Mouse (Mus musculus): ENCODE measurements around the gene Mxra8. TPM values are rescaled to one million over a fixed set of nuclear protein-coding genes. Genes with fewer than 3 reads are reported as not detected.

Mxra8 gene
- polyA plus RNA-seq, 1 experiment from 2014 or later: 40.7 TPM

GRCm38 (mm10) chr4:155840076-155841002 is 859 bp downstream of the Mxra8 start:
- Histone ChIP-seq H3K9ac (peak overlapping the region; percentile 62), H3K36me3 (peaks cover 5% of the 10 kb centered on the region; the same call in 1 of the 2 replicates)

GRCm38 (mm10) chr4:155841003-155841454 is 1.5 kb downstream of the Mxra8 start:
- Histone ChIP-seq H3K4me1 (peaks cover 28% of the 10 kb centered on the region), H3K9me3 (replicated peaks) (no peaks in the 10 kb centered on the region), H3K4me3 (peak overlapping the region; percentile 36), H3K4me2 (replicated peaks) (peak overlapping the region; percentile 70), H3K27me3 (peaks cover 17% of the 10 kb centered on the region), H3K27ac (no peak overlapping the region), H3K9ac (peak overlapping the region; percentile 62), H3K36me3 (peaks cover 5% of the 10 kb centered on the region; the same call in 1 of the 2 replicates)
- WGBS: under 1% methylated on average over 32 of the region's 32 CpGs
- ATAC-seq (ENCODE audit: low FRiP score): peak; percentile 46

More at GRCm38 (mm10) chr4:155840076-155841002, 859 bp downstream of the Mxra8 start:
- Histone ChIP-seq H3K4me2 (replicated peaks) (peak overlapping the region; percentile 70), H3K27ac (no peak overlapping the region), H3K4me3 (peak overlapping the region; percentile 36), H3K27me3 (peaks cover 17% of the 10 kb centered on the region), H3K4me1 (peaks cover 28% of the 10 kb centered on the region), H3K9me3 (replicated peaks) (no peaks in the 10 kb centered on the region)
- whole genome bisulfite sequencing: 9% methylated on average over 8 of the region's 8 CpGs
- ATAC-seq (ENCODE audit: low FRiP score): 0 out of 2 replicates have a peak, but pooled peaks have one; percentile 19

GRCm38 (mm10) chr4:155841651-155842270 is 2.3 kb downstream of the Mxra8 start:
- Histone ChIP-seq H3K4me2 (replicated peaks) (peak overlapping the region; percentile 70), H3K9me3 (replicated peaks) (no peaks in the 10 kb centered on the region), H3K4me3 (0 out of 2 replicates have a peak overlapping the region, but pooled peaks have one; percentile 36), H3K9ac (no peak overlapping the region), H3K4me1 (peaks cover 33% of the 10 kb centered on the region), H3K36me3 (peaks cover 5% of the 10 kb centered on the region; the same call in 1 of the 2 replicates), H3K27ac (no peak overlapping the region), H3K27me3 (peaks cover 17% of the 10 kb centered on the region)
- WGBS: 38% methylated on average over 38 of the region's 38 CpGs
- peak; percentile 11; the same call in 1 of the 2 replicates for ATAC-seq (ENCODE audit: low FRiP score)

- Histone ChIP-seq H3K27ac (no peak overlapping the region), H3K4me3 (no peak overlapping the region), H3K9ac (no peak overlapping the region), H3K36me3 (peaks cover 5% of the 10 kb centered on the region; the same call in 1 of the 2 replicates), H3K4me1 (peaks cover 39% of the 10 kb centered on the region), H3K27me3 (peaks cover 17% of the 10 kb centered on the region), H3K9me3 (replicated peaks) (no peaks in the 10 kb centered on the region), H3K4me2 (replicated peaks) (no peak overlapping the region)
- ATAC-seq (ENCODE audit: low FRiP score): no peak
- WGBS: 91% methylated on average over 5 of the region's 5 CpGs
Measured at GRCm38 (mm10) chr4:155843231-155843630, 3.8 kb downstream of the Mxra8 start.

GRCm38 (mm10) chr4:155846871-155847578 is 7.5 kb downstream of the Mxra8 start, which contains the start of gene Dvl1:
Gene Dvl1 (plus strand): TSS chr4:155847402.
- peak; percentile 90 for ATAC-seq (ENCODE audit: low FRiP score)
- H3K9ac ChIP-seq: peak within 1 kb of the TSS; percentile 94
- WGBS: 2% methylated on average over 58 of the region's 65 CpGs
- H3K4me1 ChIP-seq: peaks cover 31% of the 10 kb centered on the region
- 0 out of 2 replicates have a peak, but pooled peaks cover under 1% of the 10 kb centered on the region for H3K27me3 ChIP-seq
- H3K4me2 ChIP-seq (replicated peaks): peak within 1 kb of the TSS; percentile 88
- H3K27ac ChIP-seq: peak within 1 kb of the TSS; percentile 79
- H3K9me3 ChIP-seq (replicated peaks): no peaks in the 10 kb centered on the region
- H3K36me3 ChIP-seq: peaks cover 5% of the 10 kb centered on the region; the same call in 1 of the 2 replicates
- H3K4me3 ChIP-seq: peak within 1 kb of the TSS; percentile 86

GRCm38 (mm10) chr4:155847591-155848352 is 8.3 kb downstream of the Mxra8 start:
- peak overlapping the region; percentile 94 for H3K9ac ChIP-seq
- H3K4me3 ChIP-seq: peak overlapping the region; percentile 86
- H3K27me3 ChIP-seq: no peaks in the 10 kb centered on the region
- 1% methylated on average over 64 of the region's 69 CpGs for WGBS
- 0 out of 2 replicates have a peak, but pooled peaks cover 2% of the 10 kb centered on the region for H3K36me3 ChIP-seq
- peaks cover 31% of the 10 kb centered on the region for H3K4me1 ChIP-seq
- peak overlapping the region; percentile 79; the same call in 1 of the 2 replicates for H3K27ac ChIP-seq
- H3K9me3 ChIP-seq (replicated peaks): no peaks in the 10 kb centered on the region
- H3K4me2 ChIP-seq (replicated peaks): peak overlapping the region; percentile 88
- ATAC-seq (ENCODE audit: low FRiP score): peak; percentile 65

- Histone ChIP-seq H3K9me3 (replicated peaks) (no peaks in the 10 kb centered on the region), H3K4me1 (peaks cover 31% of the 10 kb centered on the region), H3K9ac (peak overlapping the region; percentile 94), H3K4me2 (replicated peaks) (peak overlapping the region; percentile 88), H3K4me3 (peak overlapping the region; percentile 86), H3K36me3 (no peaks in the 10 kb centered on the region), H3K27ac (no peak overlapping the region), H3K27me3 (no peaks in the 10 kb centered on the region)
- ATAC-seq (ENCODE audit: low FRiP score): no peak
- 60% methylated on average over 7 of the region's 7 CpGs for whole genome bisulfite sequencing
Measured at GRCm38 (mm10) chr4:155848434-155849095, 9.1 kb downstream of the Mxra8 start.

GRCm38 (mm10) chr4:155849391-155849790 is 9.9 kb downstream of the Mxra8 start:
- no peak overlapping the region for H3K27ac ChIP-seq
- ATAC-seq (ENCODE audit: low FRiP score): no peak
- WGBS: 91% methylated on average over 2 of the region's 2 CpGs
- H3K9me3 ChIP-seq (replicated peaks): no peaks in the 10 kb centered on the region
- no peak overlapping the region for H3K4me3 ChIP-seq
- H3K4me1 ChIP-seq: peaks cover 31% of the 10 kb centered on the region
- peak overlapping the region; percentile 88; the same call in 1 of the 2 replicates for H3K4me2 ChIP-seq (replicated peaks)
- no peak overlapping the region; the same call in 1 of the 2 replicates for H3K9ac ChIP-seq
- no peaks in the 10 kb centered on the region for H3K27me3 ChIP-seq
- H3K36me3 ChIP-seq: peaks cover 5% of the 10 kb centered on the region; the same call in 1 of the 2 replicates

GRCm38 (mm10) chr4:155849792-155850451 is 10.4 kb downstream of the Mxra8 start:
- H3K36me3 ChIP-seq: peaks cover 10% of the 10 kb centered on the region
- 94% methylated on average over 3 of the region's 3 CpGs for WGBS
- H3K27ac ChIP-seq: no peak overlapping the region
- H3K4me3 ChIP-seq: no peak overlapping the region
- H3K27me3 ChIP-seq: no peaks in the 10 kb centered on the region
- H3K4me1 ChIP-seq: peaks cover 31% of the 10 kb centered on the region
- H3K9me3 ChIP-seq (replicated peaks): no peaks in the 10 kb centered on the region
- no peak overlapping the region for H3K4me2 ChIP-seq (replicated peaks)
- H3K9ac ChIP-seq: no peak overlapping the region; the same call in 1 of the 2 replicates
- no peak for ATAC-seq (ENCODE audit: low FRiP score)

- Histone ChIP-seq H3K27me3 (no peaks in the 10 kb centered on the region), H3K9ac (no peak overlapping the region), H3K9me3 (replicated peaks) (no peaks in the 10 kb centered on the region), H3K4me2 (replicated peaks) (no peak overlapping the region), H3K27ac (no peak overlapping the region), H3K36me3 (peaks cover 25% of the 10 kb centered on the region), H3K4me1 (peaks cover 30% of the 10 kb centered on the region), H3K4me3 (no peak overlapping the region)
- ATAC-seq (ENCODE audit: low FRiP score): no peak
- 87% methylated on average over 3 of the region's 3 CpGs for WGBS
Measured at GRCm38 (mm10) chr4:155851368-155851767, 11.9 kb downstream of the Mxra8 start.

Measured in hindbrain, embryonic 12.5 days (tissue).